Mouse (Mus musculus): Measurements from ENCODE around the gene Scin. TPM values are rescaled to one million over a fixed set of nuclear protein-coding genes. Genes with fewer than 3 reads are reported as not detected.

The Scin gene
- polyA plus RNA-seq, 1 experiment: 0.60 TPM

GRCm38 (mm10) chr12:40009866-40010265, 124.2 kb downstream of the Scin start:
- H3K4me3 ChIP-seq (ENCODE audit: low read depth, low read length): no peak overlapping the region
- H3K9ac ChIP-seq (ENCODE audit: low read depth, poor library complexity, severe bottlenecking): no peak overlapping the region
- no peaks in the 10 kb centered on the region for H3K36me3 ChIP-seq (ENCODE audit: control insufficient read depth, insufficient read depth, low read length, poor library complexity, severe bottlenecking)
- TF ChIP-seq EP300 (IDR thresholded peaks at IDR 0.05; ENCODE audit: insufficient read depth, low read depth, low read length): no peak
- no peak for TF ChIP-seq POLR2A (IDR thresholded peaks at IDR 0.05; ENCODE audit: insufficient read depth, low read length)
- TF ChIP-seq CTCF (IDR thresholded peaks at IDR 0.05; ENCODE audit: low read depth, low read length): no peak
- H3K4me1 ChIP-seq (ENCODE audit: control insufficient read depth, insufficient read depth, low read length): peaks cover 2% of the 10 kb centered on the region
- H3K27me3 ChIP-seq (ENCODE audit: control insufficient read depth, insufficient read depth, low read length, poor library complexity, severe bottlenecking): no peaks in the 10 kb centered on the region; the same call in 1 of the 2 replicates
- no peaks in the 10 kb centered on the region for H3K9me3 ChIP-seq (replicated peaks; ENCODE audit: control insufficient read depth, insufficient read depth, low read length, poor library complexity, severe bottlenecking)
- H3K27ac ChIP-seq (ENCODE audit: insufficient read depth, low read length): no peak overlapping the region

Other genes starting within 250 kb of the Scin start
- gene Arl4a, start 96.2 kb downstream of the Scin start, polyA plus RNA-seq (2011; ENCODE audit: insufficient read depth, insufficient read length, low read depth, missing spikeins): 23.7 and 26.5 TPM in 2 replicates
- 1.0 TPM in 1 of 2 replicates, not detected in the other for gene Lsmem1, start 65.3 kb upstream of the Scin start, polyA plus RNA-seq (2011; ENCODE audit: insufficient read depth, insufficient read length, low read depth, missing spikeins)
- gene Ifrd1, start 114.3 kb upstream of the Scin start, polyA plus RNA-seq (2011; ENCODE audit: insufficient read depth, insufficient read length, low read depth, missing spikeins): 107 and 108 TPM in 2 replicates

Data from ES-Bruce4 (cell line).